Mouse (Mus musculus) lung, embryonic 16.5 days (tissue): ENCODE measurements at regions not wholly inside any gene's neighbourhood (a gene's known extent, or its start where the extent isn't known, plus 50 kb on each side); places are given as distances from the start of the nearest gene placed in this dataset.
A peak's percentile ranks its signal among the peaks of the same experiment; 100 is the strongest.

Source experiments
- ATAC-seq: fragments of 200-750 bp; cut with Nextera tagmentation; 2 replicates; pipeline ENCODE4 v1.8.0; 2017; ENCODE audit warnings: low read depth, mild to moderate bottlenecking, moderate library complexity
- H3K27ac ChIP-seq: fragments of 300-500 bp; sonication (generic); 2 replicates; pipeline ENCODE4 v1.5.1; 2014; ENCODE audit warnings: mild to moderate bottlenecking, control low read depth, low read length
- H3K27me3 ChIP-seq: fragments of 300-500 bp; sonication (generic); 2 replicates; pipeline ENCODE4 v1.6.1; 2014; ENCODE audit warnings: low read depth, low read length, mixed read lengths; ENCODE audit not compliant: control insufficient read depth, insufficient read depth
- H3K36me3 ChIP-seq: fragments of 300-500 bp; sonication (generic); 2 replicates; pipeline ENCODE4 v1.6.1; 2014; ENCODE audit warnings: low read length; ENCODE audit not compliant: control insufficient read depth, insufficient read depth
- H3K4me1 ChIP-seq: fragments of 300-500 bp; sonication (generic); replicated peaks from 2 replicates; pipeline ENCODE4 v1.6.1; 2014; ENCODE audit warnings: low read length, mixed read lengths; ENCODE audit not compliant: control insufficient read depth, insufficient read depth
- H3K4me2 ChIP-seq: fragments of 300-500 bp; sonication (generic); 2 replicates; pipeline ENCODE4 v1.6.1; 2014; ENCODE audit warnings: low read depth, low read length, control low read depth
- H3K4me3 ChIP-seq: fragments of 300-500 bp; sonication (generic); 2 replicates; pipeline ENCODE4 v1.5.1; 2014; ENCODE audit warnings: mild to moderate bottlenecking, low read length, control low read depth
- H3K9ac ChIP-seq: fragments of 300-500 bp; sonication (generic); 2 replicates; pipeline ENCODE4 v1.6.1; 2014; ENCODE audit warnings: low read length, control low read depth
- H3K9me3 ChIP-seq: fragments of 300-500 bp; sonication (generic); 2 replicates; pipeline ENCODE4 v1.6.1; 2016; ENCODE audit warnings: low read length; ENCODE audit not compliant: control insufficient read depth
- WGBS: fragments of 180-500 bp; shearing (Covaris S2); extraction: QIAGEN DNeasy Blood & Tissue Kit; methylation state at CpG from one replicate; pipeline ENCODE4 v1.1.7; 2014; 5-methylcytosine and 5-hydroxymethylcytosine counted together

DNA sequence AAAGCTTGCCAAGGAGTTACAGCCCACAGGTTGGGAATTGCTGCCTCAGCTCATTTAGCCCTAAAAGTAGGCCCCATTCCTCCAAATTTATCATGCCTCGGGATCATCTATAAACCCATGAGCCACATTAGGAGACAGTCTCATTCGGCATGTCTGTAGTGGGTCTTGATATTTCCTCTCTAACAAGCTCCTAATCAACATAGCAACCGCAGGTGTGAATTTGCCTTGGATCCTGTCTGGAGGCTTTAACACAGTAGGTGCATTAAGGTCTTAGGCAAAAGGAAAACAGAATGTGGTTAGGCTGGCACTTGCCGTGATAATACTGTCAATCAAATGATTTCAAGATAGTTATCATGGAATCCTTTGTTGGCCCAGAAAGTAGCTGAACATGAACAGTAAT is 287.7 kb upstream of the Clec14a start:
- Histone ChIP-seq H3K27ac (no peak overlapping the region), H3K9me3 (no peaks in the 10 kb centered on the region), H3K4me2 (no peak overlapping the region), H3K4me3 (no peak overlapping the region), H3K27me3 (no peaks in the 10 kb centered on the region), H3K9ac (no peak overlapping the region), H3K36me3 (no peaks in the 10 kb centered on the region), H3K4me1 (peaks cover 5% of the 10 kb centered on the region)
- 43% methylated on average over 4 of the region's 4 CpGs for WGBS
- peak; percentile 63 for ATAC-seq

DNA sequence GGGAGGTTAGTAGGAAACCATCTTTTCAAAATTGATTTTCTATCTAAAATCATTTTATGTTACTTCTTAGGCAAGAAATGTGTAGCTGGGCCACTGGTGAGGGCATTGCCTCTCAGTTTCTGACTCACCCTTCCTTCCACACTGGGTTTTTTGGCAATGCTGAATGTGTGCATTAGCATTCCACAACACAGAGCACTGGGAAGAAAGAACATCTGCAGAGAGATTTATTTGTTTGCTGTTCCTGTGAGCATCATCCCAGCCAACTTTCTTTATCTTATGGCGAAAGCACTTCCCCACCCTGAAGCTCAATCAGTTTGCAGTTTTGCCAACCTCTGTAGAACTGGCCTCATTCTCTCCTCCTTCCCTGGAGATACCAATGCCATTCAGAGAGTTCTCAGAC is 287.0 kb upstream of the Clec14a start:
- no peak overlapping the region for H3K27ac ChIP-seq
- H3K9ac ChIP-seq = no peak overlapping the region
- no peaks in the 10 kb centered on the region for H3K9me3 ChIP-seq
- H3K36me3 ChIP-seq = no peaks in the 10 kb centered on the region
- peaks cover 5% of the 10 kb centered on the region for H3K4me1 ChIP-seq
- no peak overlapping the region for H3K4me2 ChIP-seq
- H3K27me3 ChIP-seq = no peaks in the 10 kb centered on the region
- peak; percentile 66 for ATAC-seq
- 40% methylated on average over 1 of the region's 1 CpGs for WGBS
- H3K4me3 ChIP-seq = no peak overlapping the region

DNA sequence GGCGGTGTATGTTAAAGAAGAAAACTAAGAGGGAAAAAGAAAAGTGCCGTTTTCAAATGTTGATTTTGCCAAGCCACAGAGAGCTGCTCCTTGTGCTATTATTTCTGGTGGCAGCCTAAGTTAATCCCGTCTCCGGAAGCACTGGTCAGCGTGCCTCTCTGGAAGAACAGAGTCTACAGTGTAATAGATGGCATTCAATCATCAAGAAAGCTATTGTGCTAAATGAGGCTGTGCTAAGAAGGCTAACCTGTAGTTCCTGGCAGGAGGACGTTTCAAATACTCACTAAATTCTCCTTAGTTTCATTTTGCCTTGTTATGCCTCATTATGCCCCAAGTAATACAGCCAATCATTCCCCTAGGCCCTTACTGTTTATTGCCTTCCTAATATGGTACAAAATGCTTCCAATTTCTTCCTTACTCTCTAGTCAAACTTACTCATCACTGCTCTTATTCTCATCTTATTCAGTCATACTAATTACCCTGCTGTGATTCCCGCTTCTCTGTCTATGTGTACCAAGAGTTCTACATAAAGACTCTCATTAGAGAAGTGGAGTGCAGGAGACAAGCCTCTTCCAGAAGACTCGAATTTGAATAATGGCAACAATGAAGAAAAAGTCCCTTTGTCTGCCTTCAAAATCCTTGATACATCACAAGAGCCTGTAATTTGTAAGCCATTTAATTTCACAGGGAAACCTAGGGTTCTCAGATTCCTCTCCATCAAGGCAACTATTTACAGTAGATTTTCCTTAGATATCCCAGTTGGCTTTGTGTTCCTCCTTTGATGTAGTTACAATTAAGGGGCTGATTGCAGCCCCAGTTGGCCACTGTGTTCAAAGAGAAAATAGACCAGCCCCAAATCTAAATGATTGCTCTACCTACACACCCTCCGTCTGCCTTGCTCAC is 282.0 kb upstream of the Clec14a start:
- ATAC-seq = no peak
- no peak overlapping the region for H3K27ac ChIP-seq
- H3K9ac ChIP-seq = no peak overlapping the region
- no peaks in the 10 kb centered on the region for H3K9me3 ChIP-seq
- no peaks in the 10 kb centered on the region for H3K36me3 ChIP-seq
- no peaks in the 10 kb centered on the region for H3K27me3 ChIP-seq
- WGBS = 45% methylated on average over 9 of the region's 9 CpGs
- no peak overlapping the region for H3K4me2 ChIP-seq
- H3K4me3 ChIP-seq = no peak overlapping the region
- peaks cover 2% of the 10 kb centered on the region for H3K4me1 ChIP-seq

DNA sequence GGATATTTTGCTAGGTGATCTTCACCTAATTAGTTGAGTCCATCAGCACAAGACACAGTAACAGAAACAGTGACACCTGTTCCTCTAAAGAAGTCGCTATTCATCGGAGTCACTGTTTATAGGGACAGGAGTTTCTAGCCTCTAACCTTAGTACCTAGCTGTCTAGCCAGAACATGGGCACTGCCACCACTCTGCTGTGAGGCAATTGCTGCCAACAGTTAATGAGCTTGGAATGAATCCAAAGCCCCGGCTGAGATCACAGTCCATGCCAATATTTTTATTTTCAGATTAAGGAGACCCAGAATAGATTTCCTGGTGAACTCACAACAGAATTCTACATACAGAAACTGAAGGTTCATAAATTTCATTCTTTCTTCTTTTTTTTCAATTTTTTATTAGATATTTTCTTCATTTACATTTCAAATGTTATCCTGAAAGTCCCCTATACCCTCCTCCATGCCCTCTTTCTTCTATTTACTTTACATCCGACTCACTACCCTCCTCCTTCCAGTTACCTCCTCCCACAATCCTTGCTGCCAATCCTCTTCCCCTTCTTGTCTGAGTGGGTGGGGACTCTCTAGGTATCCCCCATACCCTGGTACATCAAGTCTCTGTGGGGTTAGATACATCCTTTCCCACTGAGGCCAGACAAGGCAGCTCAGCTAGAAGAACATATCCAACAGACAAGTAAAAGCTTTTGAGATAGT is 276.9 kb upstream of the Clec14a start:
- no peak overlapping the region for H3K27ac ChIP-seq
- H3K4me2 ChIP-seq = no peak overlapping the region
- no peak overlapping the region for H3K4me3 ChIP-seq
- no peak for ATAC-seq
- no peak overlapping the region for H3K9ac ChIP-seq
- WGBS = 54% methylated on average over 4 of the region's 4 CpGs
- H3K36me3 ChIP-seq = no peaks in the 10 kb centered on the region
- H3K27me3 ChIP-seq = no peaks in the 10 kb centered on the region
- peaks cover 2% of the 10 kb centered on the region; the same call in 1 of the 2 replicates for H3K4me1 ChIP-seq
- no peaks in the 10 kb centered on the region for H3K9me3 ChIP-seq

DNA sequence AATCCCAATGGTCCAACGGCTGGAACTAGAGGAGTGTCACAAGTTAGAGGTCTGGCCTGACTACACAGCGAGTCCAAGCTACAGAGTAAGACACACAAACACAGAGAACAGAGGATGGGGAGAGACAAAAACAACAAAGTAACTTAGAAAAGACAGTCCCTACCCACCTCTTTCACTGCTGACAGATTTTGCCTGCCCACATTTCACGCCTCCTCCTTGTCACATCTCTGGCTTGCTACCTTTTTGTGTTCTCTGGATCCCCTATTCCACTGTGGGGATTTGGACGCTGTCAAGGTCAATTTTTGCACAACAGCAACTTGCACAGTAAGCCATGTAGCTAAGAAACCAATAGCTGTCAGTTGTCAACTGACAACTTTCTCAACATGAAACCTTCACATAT is 275.8 kb upstream of the Clec14a start:
- H3K4me2 ChIP-seq = no peak overlapping the region
- H3K27me3 ChIP-seq = no peaks in the 10 kb centered on the region
- H3K9me3 ChIP-seq = no peaks in the 10 kb centered on the region
- H3K4me3 ChIP-seq = no peak overlapping the region
- no peak overlapping the region for H3K27ac ChIP-seq
- H3K4me1 ChIP-seq = peaks cover 2% of the 10 kb centered on the region; the same call in 1 of the 2 replicates
- no peak for ATAC-seq
- H3K9ac ChIP-seq = no peak overlapping the region
- 75% methylated on average over 4 of the region's 4 CpGs for WGBS
- H3K36me3 ChIP-seq = no peaks in the 10 kb centered on the region

DNA sequence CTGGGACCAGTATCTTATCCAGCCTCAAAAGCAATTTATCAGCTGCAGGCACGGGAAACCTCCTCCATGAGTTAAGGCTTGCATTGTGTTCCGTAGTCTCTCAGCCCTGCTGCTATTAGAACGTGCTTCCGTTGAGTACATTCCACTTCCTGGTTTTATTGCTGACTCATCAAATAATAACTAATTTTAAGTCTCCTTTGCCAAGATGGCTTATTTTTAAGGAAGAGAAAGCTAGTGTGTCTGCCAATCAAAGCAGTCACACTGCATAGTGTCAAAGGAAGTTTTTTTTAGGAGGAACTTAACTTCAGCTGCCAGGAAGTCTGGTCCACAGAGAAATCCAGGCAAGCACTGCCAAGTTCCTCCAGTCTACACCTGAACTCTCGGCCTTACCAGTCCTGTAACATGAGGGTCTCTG is 269.2 kb upstream of the Clec14a start:
- 26% methylated on average over 5 of the region's 5 CpGs for WGBS
- peak; percentile 78 for ATAC-seq
- Histone ChIP-seq H3K27me3 (no peaks in the 10 kb centered on the region), H3K36me3 (no peaks in the 10 kb centered on the region), H3K27ac (peak overlapping the region; percentile 39; the same call in 1 of the 2 replicates), H3K4me3 (no peak overlapping the region), H3K4me2 (no peak overlapping the region), H3K9me3 (no peaks in the 10 kb centered on the region), H3K4me1 (no peaks in the 10 kb centered on the region), H3K9ac (no peak overlapping the region)

DNA sequence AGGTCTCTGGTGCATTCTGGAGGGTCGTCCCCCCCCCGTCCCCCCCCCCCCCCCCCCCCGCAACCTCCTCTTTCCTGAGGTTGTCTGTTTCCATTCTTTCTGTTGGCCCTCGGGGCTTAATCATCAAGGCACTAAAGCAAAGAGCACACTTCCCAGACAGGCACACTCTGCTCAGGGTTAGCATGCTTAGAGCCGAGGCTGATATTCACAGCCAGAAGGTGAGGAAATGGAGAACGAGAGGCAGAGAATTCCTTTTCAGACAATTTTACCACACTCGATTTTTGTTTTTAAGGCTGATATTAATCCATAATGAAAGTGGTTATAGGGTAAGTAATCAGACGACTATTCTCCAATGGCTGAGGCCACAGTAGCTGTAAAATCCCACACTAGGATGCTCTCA is 268.7 kb upstream of the Clec14a start:
- H3K4me3 ChIP-seq = no peak overlapping the region

DNA sequence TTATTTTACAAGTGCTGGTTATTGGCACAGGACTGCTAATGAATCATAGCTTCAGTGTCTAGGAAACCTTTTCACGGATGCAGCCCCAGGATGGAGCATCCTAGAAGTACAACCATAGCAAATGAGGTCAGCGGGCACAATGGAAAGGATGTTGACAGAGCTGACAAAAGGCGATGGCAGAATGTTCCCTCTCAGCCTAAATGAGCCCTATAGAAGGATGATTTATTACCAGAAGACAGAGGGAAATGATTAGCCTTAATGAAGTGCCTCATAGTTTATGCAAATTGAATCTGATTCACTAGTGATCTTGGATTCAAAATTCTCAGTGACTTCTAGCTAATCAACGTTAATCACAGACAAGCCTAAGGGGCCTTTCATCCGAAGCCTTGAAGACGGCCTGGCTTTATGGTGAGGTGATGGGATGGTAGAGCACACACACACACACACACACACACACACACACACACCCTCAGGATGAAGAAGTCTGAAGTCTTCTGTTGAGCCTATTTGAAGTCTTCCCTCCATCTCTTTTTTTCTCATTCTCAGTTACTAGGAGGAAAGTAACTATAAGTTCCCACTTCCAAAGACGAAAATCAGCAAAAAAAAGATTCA is 267.4 kb upstream of the Clec14a start:
- H3K9ac ChIP-seq = no peak overlapping the region
- 64% methylated on average over 7 of the region's 7 CpGs for WGBS
- H3K4me1 ChIP-seq = no peaks in the 10 kb centered on the region
- H3K4me3 ChIP-seq = no peak overlapping the region
- H3K4me2 ChIP-seq = no peak overlapping the region
- ATAC-seq = no peak
- H3K36me3 ChIP-seq = no peaks in the 10 kb centered on the region
- no peaks in the 10 kb centered on the region for H3K27me3 ChIP-seq
- H3K27ac ChIP-seq = no peak overlapping the region
- H3K9me3 ChIP-seq = no peaks in the 10 kb centered on the region

More for the DNA sequence above, 268.7 kb upstream of the Clec14a start:
- no peak overlapping the region for H3K9ac ChIP-seq
- no peaks in the 10 kb centered on the region for H3K4me1 ChIP-seq
- no peak for ATAC-seq
- WGBS = 55% methylated on average over 7 of the region's 8 CpGs
- H3K9me3 ChIP-seq = no peaks in the 10 kb centered on the region
- peak overlapping the region; percentile 39; the same call in 1 of the 2 replicates for H3K27ac ChIP-seq
- no peak overlapping the region for H3K4me2 ChIP-seq
- no peaks in the 10 kb centered on the region for H3K27me3 ChIP-seq
- H3K36me3 ChIP-seq = no peaks in the 10 kb centered on the region

DNA sequence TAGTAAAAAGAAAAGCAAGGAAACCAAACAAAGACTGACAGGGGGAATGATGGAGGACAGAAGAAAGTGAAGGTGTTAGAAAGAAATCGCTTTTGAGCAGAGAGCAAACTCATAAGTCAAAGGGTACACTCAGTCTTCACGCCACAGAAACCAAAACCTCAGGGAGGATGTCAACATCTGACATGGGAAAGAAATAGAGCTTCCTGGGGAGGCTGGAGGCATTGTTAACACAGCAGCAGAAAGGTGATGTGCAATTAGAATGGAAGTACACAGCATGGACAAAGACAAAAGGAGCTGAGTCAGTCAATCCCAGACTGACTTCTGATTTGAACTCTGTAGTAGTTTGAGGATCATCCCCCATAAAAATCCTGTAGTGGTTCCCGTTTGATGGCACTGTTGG is 261.2 kb upstream of the Clec14a start:
- Histone ChIP-seq H3K36me3 (no peaks in the 10 kb centered on the region), H3K4me2 (no peak overlapping the region), H3K9ac (no peak overlapping the region), H3K4me3 (no peak overlapping the region), H3K27ac (no peak overlapping the region), H3K27me3 (no peaks in the 10 kb centered on the region), H3K9me3 (no peaks in the 10 kb centered on the region), H3K4me1 (no peaks in the 10 kb centered on the region)
- WGBS = 21% methylated on average over 3 of the region's 3 CpGs
- no peak for ATAC-seq
